Mouse (Mus musculus) liver, adult 2 months (tissue): ENCODE measurements at regions not wholly inside any gene's neighbourhood (a gene's known extent, or its start where the extent isn't known, plus 50 kb on each side); places are given as distances from the start of the nearest gene placed in this dataset.
A peak's percentile ranks its signal among the peaks of the same experiment; 100 is the strongest.

Experiments used
- DNase-seq: peaks from one replicate; pipeline ENCODE4 v3.0.0-alpha.2; 2011; ENCODE audit warnings: low read depth, low spot score; ENCODE audit errors: extremely low read depth
- H3K27ac ChIP-seq: fragments of 200-500 bp; replicated peaks from 2 replicates; pipeline ENCODE4 v1.5.1; 2012; ENCODE audit warnings: low read depth, mild to moderate bottlenecking, control low read depth, inconsistent platforms, low read length; ENCODE audit not compliant: insufficient read depth
- H3K27me3 ChIP-seq: fragments of 200-500 bp; 2 replicates; pipeline ENCODE4 v1.6.1; 2012; ENCODE audit warnings: mild to moderate bottlenecking, moderate library complexity, low read length, inconsistent platforms; ENCODE audit not compliant: control insufficient read depth, insufficient read depth
- H3K36me3 ChIP-seq: fragments of 200-500 bp; 2 replicates; pipeline ENCODE4 v1.6.1; 2012; ENCODE audit warnings: low read length, inconsistent platforms; ENCODE audit not compliant: control insufficient read depth, insufficient read depth
- H3K4me1 ChIP-seq: fragments of 200-500 bp; 2 replicates; pipeline ENCODE4 v1.6.1; 2011; ENCODE audit warnings: low read length; ENCODE audit not compliant: control insufficient read depth, insufficient read depth
- H3K4me3 ChIP-seq: fragments of 200-500 bp; 2 replicates; pipeline ENCODE4 v1.5.1; 2011; ENCODE audit warnings: low read depth, mild to moderate bottlenecking, control low read depth, low read length, moderate library complexity; ENCODE audit not compliant: insufficient read depth
- H3K79me2 ChIP-seq: fragments of 200-500 bp; 2 replicates; pipeline ENCODE4 v1.6.1; 2012; ENCODE audit warnings: inconsistent platforms, mild to moderate bottlenecking, low read length, moderate library complexity; ENCODE audit not compliant: control insufficient read depth, insufficient read depth
- H3K9ac ChIP-seq: fragments of 200-500 bp; 2 replicates; pipeline ENCODE4 v1.6.1; 2012; ENCODE audit warnings: low read depth, mild to moderate bottlenecking, control low read depth, inconsistent platforms, low read length
- CTCF ChIP-seq: fragments of 200-500 bp; IDR thresholded peaks from 2 replicates; pipeline ENCODE4 v1.5.1; 2011; ENCODE audit warnings: low read depth, low read length, control low read depth
- POLR2A ChIP-seq: fragments of 200-500 bp; IDR thresholded peaks from 2 replicates; pipeline ENCODE4 v1.6.1; 2011; ENCODE audit warnings: low read length, control low read depth; ENCODE audit not compliant: insufficient read depth; ENCODE audit errors: extremely low read depth
- WGBS: fragments of 180-500 bp; shearing (Covaris S2); methylation state at CpG from one replicate; pipeline ENCODE4 v1.1.7; 2018; 5-methylcytosine and 5-hydroxymethylcytosine counted together

GRCm38 (mm10) chr8:40127141-40127540 is 547.7 kb upstream of the Adam24 start:
- TF ChIP-seq CTCF (no peak), POLR2A (no peak)
- Histone ChIP-seq H3K27ac (no peak overlapping the region), H3K9ac (no peak overlapping the region), H3K4me3 (no peak overlapping the region), H3K79me2 (no peaks in the 10 kb centered on the region), H3K4me1 (no peaks in the 10 kb centered on the region), H3K27me3 (no peaks in the 10 kb centered on the region), H3K36me3 (no peaks in the 10 kb centered on the region)
- 89% methylated on average over 8 of the region's 8 CpGs for WGBS
- no peak for DNase-seq

GRCm38 (mm10) chr8:40132662-40133257 is 542.1 kb upstream of the Adam24 start:
- 26% methylated on average over 9 of the region's 9 CpGs for WGBS

GRCm38 (mm10) chr8:40150911-40151797 is 523.7 kb upstream of the Adam24 start:
- peak; percentile 15 for DNase-seq
- H3K4me3 ChIP-seq: no peak overlapping the region
- no peak overlapping the region for H3K9ac ChIP-seq
- whole genome bisulfite sequencing: 22% methylated on average over 21 of the region's 21 CpGs
- no peaks in the 10 kb centered on the region for H3K4me1 ChIP-seq
- no peaks in the 10 kb centered on the region for H3K79me2 ChIP-seq
- TF ChIP-seq POLR2A (no peak), CTCF (peak; percentile 59)
- H3K27me3 ChIP-seq: no peaks in the 10 kb centered on the region
- no peak overlapping the region for H3K27ac ChIP-seq
- no peaks in the 10 kb centered on the region for H3K36me3 ChIP-seq

More at GRCm38 (mm10) chr8:40132662-40133257, 542.1 kb upstream of the Adam24 start:
- no peaks in the 10 kb centered on the region for H3K79me2 ChIP-seq
- no peak overlapping the region for H3K9ac ChIP-seq
- peak; percentile 9 for DNase-seq
- 0 out of 2 replicates have a peak, but pooled peaks have one; percentile 24 for TF ChIP-seq CTCF
- no peak for TF ChIP-seq POLR2A
- H3K27me3 ChIP-seq: no peaks in the 10 kb centered on the region
- H3K36me3 ChIP-seq: no peaks in the 10 kb centered on the region
- H3K4me3 ChIP-seq: no peak overlapping the region
- no peaks in the 10 kb centered on the region for H3K4me1 ChIP-seq
- no peak overlapping the region for H3K27ac ChIP-seq

- no peaks in the 10 kb centered on the region for H3K27me3 ChIP-seq
- no peak overlapping the region for H3K9ac ChIP-seq
- DNase-seq: no peak
- no peaks in the 10 kb centered on the region for H3K4me1 ChIP-seq
- no peaks in the 10 kb centered on the region for H3K79me2 ChIP-seq
- no peak overlapping the region for H3K4me3 ChIP-seq
- 66% methylated on average over 2 of the region's 2 CpGs for WGBS
- no peaks in the 10 kb centered on the region for H3K36me3 ChIP-seq
- H3K27ac ChIP-seq: no peak overlapping the region
- TF ChIP-seq CTCF (no peak), POLR2A (no peak)
Observed at GRCm38 (mm10) chr8:40152451-40152850, 522.4 kb upstream of the Adam24 start.

- Histone ChIP-seq H3K79me2 (no peaks in the 10 kb centered on the region), H3K4me1 (no peaks in the 10 kb centered on the region), H3K27me3 (no peaks in the 10 kb centered on the region), H3K4me3 (no peak overlapping the region), H3K9ac (no peak overlapping the region), H3K36me3 (no peaks in the 10 kb centered on the region), H3K27ac (no peak overlapping the region)
- no peak for DNase-seq
- WGBS: 39% methylated on average over 17 of the region's 17 CpGs
- TF ChIP-seq CTCF: no peak
- TF ChIP-seq POLR2A: no peak
Observed at GRCm38 (mm10) chr8:40186715-40187583, 487.9 kb upstream of the Adam24 start.
